Mouse (Mus musculus) ovary, postnatal 14 days (tissue): ENCODE data around the gene Ikbkg.
"Not testable (repeated sequence)": the region's sequence is repeated elsewhere in the genome, so short reads cannot be mapped to it uniquely, and the experiment has no call there.

ENCODE experiments used
- DNase-seq: peaks from one replicate; pipeline ENCODE4 v3.0.0; 2022; ENCODE audit warnings: low spot score

Gene Ikbkg

GRCm38 (mm10) chrX:74451157-74451912 is 58.2 kb downstream of the Ikbkg start:
- no peak for DNase-seq

- no peak for DNase-seq
These were observed 59.7 kb downstream of the Ikbkg start for GRCm38 (mm10) chrX:74452773-74453172.

- DNase-seq = not testable (repeated sequence)
These were observed 88.3 kb downstream of the Ikbkg start, which contains the start of gene Gm6880 for GRCm38 (mm10) chrX:74481349-74481885. Gm6880 (minus strand) TSS chrX:74481399.

- DNase-seq = no peak
These were observed 104.0 kb downstream of the Ikbkg start for GRCm38 (mm10) chrX:74497131-74497530.
